Mouse (Mus musculus): ENCODE measurements around the gene Bcat2.

DNA sequence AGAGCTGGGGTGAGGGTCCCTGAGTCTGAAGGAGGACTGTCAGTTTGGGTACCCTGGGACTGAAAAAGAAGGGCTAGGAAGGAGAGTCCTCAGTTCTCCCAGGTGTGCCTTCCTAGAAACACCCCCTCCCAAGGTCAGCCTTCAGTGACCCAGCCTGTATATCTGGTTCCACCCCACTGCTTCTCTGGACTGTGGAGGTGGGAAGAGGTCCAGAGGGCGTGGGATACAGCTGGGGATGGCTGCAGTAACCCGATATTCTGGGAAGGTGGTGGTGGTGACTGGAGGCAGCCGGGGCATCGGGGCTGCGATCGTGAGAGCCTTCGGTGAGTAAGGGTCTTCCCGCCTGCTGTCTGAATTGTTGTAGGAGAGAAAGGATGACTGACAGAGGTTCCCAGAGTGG, 15.2 kb upstream of the Bcat2 start, which contains the start of gene Hsd17b14:
- TF ChIP-seq POLR2A (IDR thresholded peaks at IDR 0.05; ENCODE audit: insufficient read length, low read depth) = no peak
- TF ChIP-seq MYOG (IDR thresholded peaks at IDR 0.05; ENCODE audit: control insufficient read depth in 1 of 3, insufficient read depth in 1 of 3, insufficient read length in 2 of 3, low read depth in 2 of 3) = no peak
- no peak for TF ChIP-seq MYOD1 (IDR thresholded peaks at IDR 0.05; ENCODE audit: control insufficient read depth in 1 of 3, insufficient read length in 2 of 3, low read depth in 2 of 3)
- no peak for TF ChIP-seq E2F4 (IDR thresholded peaks at IDR 0.05; ENCODE audit: insufficient read depth)
- no peak for TF ChIP-seq POLR2AphosphoS2 (IDR thresholded peaks at IDR 0.05; ENCODE audit: insufficient read length, low read depth)
- TF ChIP-seq USF1 (IDR thresholded peaks at IDR 0.05; ENCODE audit: low read depth) = no peak
- no peak for TF ChIP-seq TCF12 (IDR thresholded peaks at IDR 0.05; ENCODE audit: insufficient read depth, poor library complexity, severe bottlenecking)

All from myocyte (in vitro differentiated cells).